Mouse (Mus musculus) forelimb bud, embryonic 11.5 days (tissue): ENCODE results near the gene Kcnb1.
A peak's percentile ranks its signal among the peaks of the same experiment; 100 is the strongest.

Experiments used
- DNase-seq: peaks from one replicate; pipeline ENCODE4 v3.0.0-alpha.2; 2012; ENCODE audit warnings: low read depth, low spot score

Kcnb1 gene

DNA sequence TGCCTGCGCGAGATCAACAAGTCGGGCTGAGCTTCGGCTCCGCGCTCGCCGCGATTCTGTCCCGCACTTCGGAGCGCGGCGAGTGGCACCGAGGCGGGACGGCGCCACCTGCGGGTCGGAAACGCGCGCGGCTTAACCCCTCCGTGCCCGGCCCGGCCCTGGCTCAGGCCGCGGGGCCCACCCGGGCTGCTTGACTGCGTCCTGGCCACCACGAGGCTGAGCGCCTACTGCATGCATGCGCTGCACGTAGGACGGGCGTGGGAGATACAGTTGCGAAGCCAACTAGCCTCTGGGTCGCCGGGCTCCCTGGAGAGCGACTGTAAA, at the start of gene Kcnb1:
Gene Kcnb1, minus strand, starts transcription at position 80 of the 324 bp plus-strand sequence.
- DNase-seq, result peak; percentile 49

DNA sequence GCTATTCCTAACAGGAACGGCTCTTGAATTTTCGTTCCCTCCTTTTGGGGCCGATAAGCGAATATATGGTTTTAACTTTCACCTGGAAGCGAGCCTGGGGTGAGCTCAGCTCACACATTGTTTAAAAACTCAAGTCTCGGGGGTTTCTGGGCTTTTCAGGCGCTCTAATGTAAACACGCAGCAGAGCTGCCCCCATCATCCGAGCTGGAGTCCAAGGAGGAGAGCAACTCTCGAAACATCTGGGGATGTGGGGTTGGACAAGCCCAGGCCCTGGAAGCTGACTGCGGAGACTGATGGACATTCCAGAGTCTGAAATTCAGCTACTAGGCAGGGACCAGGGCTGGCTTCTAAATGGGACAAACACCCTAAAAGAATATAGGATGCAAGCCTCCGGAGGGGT, 49.3 kb upstream of the Kcnb1 start:
- DNase-seq, result peak; percentile 51

DNA sequence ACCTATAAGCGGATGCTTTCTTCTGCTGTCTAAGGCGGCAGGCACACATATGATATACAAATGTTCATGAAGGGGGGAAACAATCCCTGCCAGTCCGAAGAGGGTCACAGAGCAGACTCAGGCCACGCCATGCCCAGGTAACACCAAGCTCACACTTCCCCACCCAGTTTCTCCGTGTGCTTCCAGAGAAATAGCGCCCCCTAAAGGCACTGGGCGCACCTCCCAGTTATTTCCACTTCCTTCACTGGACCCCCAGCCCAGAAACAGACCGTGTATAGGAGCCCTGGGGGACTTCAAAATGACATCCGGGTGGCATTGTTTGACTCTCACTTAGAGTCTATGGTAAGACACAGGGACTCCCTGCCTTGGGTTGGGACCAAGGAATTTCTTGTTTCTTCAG, 47.3 kb upstream of the Kcnb1 start:
- DNase-seq, result no peak

DNA sequence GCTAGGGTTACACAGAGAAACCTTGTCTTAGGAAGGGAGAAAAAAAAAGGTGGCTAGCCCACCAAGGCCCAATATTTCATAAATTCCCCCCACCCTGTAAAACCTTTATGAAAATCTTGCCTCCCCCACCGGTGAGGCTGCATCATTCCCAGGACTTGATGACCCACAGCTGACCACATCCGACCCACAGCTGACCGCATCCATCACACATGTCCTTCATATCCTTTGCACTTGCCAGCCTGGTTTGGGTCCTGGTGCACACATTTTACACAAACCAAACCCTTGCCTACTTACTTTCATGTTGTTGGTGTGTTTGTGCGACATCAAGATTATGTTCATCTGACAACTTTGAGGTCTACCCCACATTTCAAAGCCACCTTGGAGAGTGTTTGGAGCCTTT, 46.2 kb upstream of the Kcnb1 start:
- no peak for DNase-seq

DNA sequence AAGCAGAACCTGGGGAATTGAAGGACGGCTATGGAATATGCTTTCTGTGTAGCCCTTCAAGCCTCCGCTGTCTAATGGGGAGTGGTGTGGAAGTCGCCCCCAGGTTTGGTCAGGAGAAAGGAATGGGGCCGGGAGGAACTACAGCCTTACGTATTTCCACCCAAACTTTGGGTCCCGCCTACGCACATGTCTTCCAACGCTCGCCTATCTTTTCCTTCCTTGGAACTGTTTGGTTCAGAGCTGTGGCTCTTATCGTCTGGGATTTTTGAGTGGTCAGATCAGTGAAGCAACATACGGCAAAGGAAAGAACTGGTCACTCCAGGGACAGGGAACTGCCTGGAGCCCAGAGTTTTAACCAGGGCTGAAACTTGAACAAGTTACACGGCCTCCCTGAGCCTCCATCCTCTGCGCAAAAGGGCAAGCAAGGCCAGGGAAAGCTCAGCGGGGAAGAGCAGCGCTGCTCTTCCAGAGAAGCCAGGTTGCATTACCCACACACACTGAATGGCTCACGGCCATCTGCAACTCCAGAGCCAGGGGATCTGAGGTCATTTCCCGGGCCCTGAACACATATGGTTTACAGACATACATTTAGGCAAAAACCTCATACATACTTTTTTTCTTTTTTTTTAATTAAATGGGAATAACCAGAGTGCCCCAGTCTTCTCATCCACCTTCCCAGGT, 45.5 kb upstream of the Kcnb1 start:
- no peak for DNase-seq

DNA sequence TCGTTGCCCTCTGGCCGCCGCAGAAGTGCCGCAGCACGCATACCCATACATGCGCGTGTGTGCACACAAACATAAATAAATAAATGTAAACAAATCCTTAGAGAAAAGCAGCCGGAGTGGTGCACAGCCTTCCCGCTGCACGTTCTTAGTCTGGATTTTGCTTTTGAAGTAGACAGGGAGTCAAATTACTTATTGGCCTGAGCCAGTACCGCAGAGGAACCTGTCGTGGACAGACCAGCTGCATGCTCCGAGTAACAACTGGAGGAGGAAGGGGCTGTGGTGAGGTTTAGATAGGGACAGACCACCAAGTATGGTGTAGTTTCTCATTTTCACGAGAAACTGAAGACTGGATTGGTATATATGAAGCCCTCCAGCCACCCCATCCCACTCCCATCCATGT, 43.8 kb upstream of the Kcnb1 start:
- peak; percentile 52 for DNase-seq

DNA sequence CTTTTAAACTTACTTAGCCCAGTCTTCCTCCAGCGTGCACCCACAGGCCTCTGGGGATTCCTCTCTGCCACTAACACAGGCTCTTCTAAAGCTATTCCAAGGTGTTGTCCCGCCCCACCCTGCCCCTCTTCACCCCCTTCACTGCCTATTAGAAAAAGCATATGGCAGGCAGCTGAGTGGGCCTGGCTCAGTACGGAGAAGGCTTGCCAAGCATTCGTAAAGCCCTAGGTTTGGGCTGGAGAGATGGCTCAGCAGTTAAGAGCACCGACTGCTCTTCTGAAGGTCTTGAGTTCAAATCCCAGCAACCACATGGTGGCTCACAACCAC, 43.0 kb upstream of the Kcnb1 start:
- DNase-seq, result no peak

DNA sequence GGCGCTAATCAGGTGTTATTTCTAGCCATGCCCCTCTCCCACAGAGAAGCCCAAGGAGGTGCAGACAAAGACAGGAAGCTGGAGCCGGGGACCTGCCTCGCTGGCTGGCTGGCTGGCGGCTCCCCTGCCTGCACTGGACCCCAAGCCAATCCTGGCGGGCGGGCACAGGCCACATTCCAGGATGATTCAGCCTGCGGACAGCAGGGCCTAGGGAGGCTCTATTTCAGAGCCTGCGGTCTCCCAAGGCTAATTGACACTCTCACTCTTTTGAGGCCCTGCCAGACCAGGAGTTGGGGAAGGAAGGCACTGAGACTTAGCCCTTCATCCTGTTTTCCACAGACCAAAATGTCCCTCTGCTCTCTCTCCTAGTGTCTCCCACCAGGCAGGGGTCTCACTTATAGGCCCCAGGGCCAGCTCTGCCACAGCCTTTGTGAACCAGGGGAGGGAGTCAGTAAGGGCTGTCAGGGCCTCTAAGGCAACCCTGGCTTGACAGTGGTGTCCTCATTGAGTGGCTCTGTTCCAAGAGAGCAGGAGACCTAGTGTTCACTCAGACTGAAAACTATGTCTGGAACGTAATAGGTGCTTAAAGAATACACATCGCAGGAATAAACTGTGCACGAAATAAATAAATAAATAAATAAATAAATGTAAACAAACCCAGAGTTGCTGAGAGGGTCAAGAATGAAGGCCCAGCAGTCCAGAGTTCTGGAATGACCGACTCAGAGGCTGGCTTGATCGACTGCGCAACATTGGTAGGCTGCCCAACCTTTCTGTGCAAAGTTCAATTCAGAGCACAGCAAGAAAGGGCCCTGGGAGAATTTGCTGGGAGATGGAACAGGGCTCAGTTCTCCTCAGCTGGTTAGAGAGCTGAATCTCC, 42.4 kb upstream of the Kcnb1 start:
- no peak for DNase-seq

DNA sequence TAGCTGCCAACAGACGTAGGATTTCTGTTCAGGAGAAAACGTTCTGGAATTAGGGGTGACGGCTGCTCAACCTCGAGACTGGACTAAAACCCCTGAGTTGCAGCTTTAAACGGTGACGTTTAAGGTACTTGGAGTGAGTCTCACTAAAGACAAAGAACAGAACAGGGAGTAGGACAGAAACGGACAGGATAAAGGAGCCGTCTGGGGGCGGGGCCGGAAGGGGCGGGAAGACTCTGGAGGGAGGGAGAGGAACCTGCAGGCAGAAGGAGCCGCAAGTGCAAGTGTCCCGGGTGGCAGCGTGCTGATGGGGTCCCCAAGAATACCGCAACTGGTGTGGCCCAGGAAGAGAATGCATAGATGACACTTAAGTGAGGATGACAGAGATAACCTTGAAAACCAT, 40.6 kb upstream of the Kcnb1 start:
- no peak for DNase-seq

DNA sequence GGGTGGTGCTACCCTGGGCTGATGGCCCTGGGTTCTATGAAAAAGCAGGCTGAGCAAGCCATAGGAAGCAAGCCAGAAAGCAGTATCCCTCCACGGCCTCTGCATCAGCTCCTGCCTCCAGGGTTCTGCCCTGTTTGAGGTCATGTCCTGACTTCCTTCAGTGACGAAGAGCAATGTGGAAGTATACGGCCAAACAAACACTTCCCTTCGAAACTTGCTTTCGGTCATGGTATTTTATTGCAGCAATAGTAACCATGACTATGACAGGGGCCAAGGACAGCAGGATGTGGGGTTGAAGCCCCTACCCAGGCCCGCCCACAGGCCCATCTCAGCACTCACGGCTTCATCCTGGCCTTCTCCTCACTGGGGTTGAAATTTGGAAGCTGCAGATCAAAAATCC, 35.0 kb upstream of the Kcnb1 start:
- DNase-seq, result no peak

DNA sequence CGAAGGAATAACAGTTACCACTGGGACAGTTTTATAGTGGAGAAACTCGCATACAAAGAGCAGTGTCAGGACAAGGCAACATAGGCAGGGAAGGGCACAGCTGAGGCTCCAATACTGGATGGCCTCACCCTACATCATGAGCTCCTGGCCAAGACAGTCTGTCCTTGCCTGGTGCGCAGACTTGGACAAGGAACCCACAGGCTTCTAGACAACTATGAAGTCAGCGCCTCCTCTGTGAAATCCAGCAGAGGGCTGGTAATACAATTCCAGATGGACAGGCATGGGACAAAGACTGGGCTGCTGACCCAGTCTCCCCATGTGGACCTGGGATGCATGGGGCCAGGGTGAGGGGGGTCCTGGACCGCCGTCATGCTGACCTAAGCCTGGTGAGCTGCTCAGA, 34.2 kb upstream of the Kcnb1 start:
- no peak for DNase-seq

DNA sequence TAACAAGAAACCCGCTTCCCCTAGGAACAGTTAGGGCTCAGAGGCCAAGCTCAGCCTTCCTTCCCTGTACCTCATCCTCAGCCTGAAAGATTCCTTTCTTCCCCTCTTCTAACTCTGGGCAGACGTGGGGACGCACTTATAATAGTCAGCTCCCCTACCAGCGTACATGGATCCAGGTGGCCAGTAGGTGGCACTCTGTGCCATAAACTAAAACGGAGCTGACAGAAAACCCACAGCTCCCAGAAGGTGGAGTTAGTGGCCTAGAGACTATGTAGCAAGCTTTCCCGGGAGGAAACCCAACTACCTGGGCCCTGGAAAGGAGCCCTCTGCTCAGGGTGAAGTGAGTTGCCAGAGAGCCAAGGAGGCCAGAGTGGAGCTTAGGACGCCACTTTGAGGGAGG, 32.2 kb upstream of the Kcnb1 start:
- peak; percentile 83 for DNase-seq

DNA sequence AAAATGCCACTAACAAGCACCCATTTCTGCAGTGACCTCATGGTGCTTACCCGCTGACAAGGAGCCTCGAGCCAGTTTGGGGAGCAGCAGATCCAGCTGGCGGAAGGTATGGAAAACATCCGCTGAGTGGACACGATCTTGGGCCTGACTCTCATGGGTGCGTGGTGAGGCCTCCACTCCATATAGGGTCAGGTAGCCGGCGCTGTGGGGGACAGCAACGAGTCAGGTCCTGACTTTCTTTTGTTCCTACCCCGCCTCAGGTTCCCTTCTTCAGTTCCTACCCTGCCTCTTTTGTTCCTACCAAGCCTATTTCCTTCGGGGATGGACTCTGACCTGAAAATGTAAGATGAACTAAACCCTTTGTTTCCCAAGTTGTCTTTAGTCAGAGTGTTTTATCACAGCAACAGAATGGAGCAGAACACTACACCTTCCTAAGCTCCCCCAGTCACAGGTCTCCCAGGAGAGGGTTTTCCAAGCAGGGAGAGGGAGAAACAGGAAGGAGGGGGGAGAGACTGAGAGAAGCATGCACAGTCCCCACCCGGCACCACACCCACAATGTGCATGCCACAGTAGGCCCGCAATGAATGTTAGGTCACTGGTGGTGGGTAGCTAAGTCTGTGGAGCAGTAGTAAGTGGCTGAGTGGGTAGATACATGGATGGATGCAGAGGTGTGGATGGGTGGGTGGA, 31.3 kb upstream of the Kcnb1 start:
- DNase-seq, result no peak

DNA sequence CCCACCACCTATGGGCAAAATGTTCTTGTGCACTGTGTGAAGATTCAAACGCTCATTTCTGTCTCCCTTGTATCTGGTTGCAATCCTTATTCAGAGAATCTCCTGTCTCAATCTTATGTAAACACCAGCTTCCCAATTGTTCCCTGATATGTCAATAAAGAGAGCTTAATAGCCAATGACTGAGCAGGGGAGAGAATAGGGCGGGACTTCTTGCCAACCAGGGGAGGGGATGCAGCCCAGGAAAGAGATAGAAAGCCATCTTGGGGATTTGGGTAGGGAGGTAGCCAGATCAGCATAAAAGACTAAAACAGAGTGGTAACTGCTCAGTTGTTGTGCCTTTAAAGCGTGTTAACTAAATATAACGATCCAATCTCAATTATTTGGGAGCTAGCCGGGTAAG, 30.8 kb upstream of the Kcnb1 start:
- DNase-seq, result no peak

DNA sequence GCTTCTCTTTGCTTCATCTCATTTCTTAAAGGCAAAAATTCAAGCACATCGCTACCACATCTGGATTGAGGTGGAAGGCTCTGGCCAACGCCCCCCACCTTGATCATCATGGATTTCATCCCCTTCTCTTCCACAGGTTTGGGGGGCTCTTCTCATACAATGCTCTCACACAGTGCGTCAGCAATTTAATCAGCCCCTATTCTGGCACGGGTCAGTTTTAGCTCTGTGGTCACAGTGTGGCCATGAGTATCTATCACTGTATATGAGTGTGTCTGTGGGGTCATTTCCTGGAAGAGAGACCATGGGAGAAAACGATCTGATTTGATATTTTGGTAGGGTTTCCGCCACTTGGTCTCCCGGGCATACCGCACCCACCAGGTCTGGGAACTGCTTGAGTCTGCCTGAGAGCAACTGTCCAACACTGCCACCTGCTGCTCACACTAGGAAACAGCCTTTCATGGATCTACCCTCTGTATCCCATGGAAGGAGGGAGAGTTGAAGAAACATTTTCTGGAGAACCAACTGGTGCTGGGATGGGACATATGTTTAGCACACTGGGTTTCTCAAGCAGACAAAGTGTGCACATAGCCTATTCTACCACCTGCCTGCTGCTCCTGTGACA, 29.3 kb upstream of the Kcnb1 start:
- DNase-seq, result peak; percentile 88

DNA sequence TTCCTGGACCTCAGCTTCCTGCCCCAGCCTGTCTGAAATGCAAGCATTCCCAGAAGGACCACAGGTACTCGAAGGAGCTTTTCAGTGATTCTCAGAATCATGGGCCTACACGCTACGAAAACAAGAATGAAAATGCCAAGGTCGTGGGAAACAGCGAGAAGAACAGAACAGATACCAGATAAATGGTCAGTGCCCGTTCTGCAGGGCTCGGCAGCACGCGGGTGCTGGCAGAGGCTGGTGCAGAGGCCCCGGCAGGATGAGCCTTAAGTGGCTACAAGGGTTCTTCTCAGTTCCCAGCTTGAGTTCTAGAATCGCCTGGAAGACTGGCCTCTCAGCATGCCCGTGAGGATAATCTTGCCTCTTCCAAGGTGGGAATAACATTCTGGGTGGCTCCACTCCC, 23.7 kb upstream of the Kcnb1 start:
- DNase-seq, result no peak

DNA sequence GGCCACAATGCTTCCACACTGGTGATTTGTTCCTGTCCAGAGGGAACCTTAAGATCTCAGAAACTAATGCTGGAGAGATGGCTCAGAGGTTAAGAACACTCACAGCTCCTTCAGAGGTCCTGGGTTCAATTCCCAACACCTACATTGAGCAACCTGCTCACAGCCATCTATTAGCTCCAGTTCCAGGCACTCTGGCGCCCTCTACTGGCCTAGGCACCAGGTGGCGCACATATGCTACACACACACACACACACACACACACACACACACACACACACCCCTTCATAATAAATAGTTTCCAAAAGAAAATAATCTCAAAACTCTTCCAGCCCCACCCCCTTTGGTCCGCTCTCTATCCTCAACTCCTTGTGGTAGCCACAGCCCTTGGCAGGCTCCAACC, 23.1 kb upstream of the Kcnb1 start:
- no peak for DNase-seq

DNA sequence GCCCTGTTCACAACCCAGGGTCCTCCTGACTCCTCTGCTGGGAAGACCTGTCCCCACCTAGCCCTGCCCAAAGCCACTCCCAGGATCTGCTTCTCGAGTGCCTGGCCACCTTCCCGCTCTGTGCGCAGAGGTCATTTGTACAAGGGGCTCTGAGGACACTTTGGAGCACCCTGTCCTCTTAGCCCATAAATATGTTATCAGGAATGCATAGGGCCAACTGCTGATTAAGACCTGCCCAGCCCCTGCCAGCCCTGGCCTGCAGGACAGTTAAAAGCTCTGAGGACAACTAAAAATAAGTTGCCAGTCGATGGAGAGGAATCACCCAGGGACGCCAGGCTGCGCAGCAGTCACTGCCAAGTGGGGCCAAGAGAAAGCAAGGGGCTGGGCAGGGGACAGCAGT, 22.6 kb upstream of the Kcnb1 start:
- no peak for DNase-seq

DNA sequence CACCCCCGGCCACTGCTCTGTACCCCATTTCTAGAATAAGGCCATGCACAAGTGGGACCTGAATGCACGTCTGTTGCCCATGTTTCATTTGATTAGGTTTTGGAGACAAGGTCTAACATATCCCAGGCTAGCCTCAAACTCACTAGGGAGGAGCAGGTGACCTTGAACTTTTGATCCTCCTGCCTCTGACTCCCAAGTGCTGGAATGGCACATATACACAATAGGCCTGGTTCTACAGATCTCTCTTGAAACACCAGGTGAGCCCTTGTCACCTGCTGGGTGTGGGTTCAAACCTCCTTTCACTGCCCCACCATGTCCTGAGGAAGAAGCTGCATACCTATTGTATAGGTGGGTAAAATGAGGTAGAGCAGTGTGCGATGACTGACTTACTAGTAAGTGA, 22.1 kb upstream of the Kcnb1 start:
- DNase-seq, result no peak

DNA sequence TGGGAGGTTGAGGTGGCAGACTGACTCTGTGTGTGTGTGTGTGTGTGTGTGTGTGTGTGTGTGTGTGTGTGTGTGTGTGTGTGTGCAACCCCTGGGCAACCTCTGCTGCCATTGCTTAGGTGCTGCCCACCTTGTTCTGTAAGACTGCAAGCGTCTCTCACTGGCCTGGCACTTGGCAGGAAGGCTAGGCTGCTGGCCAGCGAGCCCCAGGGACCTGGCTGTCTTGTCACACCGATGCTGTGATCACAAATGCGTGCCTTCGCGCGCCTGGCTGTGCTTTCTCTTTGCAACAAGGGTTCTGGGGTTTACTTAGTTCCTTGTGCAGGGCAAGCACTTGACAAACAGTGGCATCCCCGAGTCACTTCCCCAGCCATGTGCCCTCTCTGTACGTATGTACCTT, 19.9 kb upstream of the Kcnb1 start:
- DNase-seq, result no peak

DNA sequence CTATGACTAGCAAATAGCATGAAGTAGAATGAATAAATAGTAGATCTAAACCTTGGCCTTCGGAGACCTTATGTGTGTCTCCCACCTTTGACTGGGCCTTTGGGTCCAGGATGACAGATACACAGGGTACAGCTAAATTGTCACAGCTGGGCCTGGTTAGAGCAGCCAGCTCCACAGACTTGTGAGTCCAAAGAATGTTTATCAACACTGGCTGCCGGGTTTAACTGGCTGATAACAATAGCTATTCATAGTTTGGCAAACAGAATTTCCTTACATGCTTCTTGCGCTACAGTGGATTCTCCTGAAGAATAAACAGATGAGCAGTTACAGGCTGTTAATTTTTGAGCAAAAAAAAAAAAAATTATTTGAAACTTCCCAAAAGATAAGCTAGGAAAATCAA, 19.0 kb upstream of the Kcnb1 start:
- DNase-seq, result no peak

DNA sequence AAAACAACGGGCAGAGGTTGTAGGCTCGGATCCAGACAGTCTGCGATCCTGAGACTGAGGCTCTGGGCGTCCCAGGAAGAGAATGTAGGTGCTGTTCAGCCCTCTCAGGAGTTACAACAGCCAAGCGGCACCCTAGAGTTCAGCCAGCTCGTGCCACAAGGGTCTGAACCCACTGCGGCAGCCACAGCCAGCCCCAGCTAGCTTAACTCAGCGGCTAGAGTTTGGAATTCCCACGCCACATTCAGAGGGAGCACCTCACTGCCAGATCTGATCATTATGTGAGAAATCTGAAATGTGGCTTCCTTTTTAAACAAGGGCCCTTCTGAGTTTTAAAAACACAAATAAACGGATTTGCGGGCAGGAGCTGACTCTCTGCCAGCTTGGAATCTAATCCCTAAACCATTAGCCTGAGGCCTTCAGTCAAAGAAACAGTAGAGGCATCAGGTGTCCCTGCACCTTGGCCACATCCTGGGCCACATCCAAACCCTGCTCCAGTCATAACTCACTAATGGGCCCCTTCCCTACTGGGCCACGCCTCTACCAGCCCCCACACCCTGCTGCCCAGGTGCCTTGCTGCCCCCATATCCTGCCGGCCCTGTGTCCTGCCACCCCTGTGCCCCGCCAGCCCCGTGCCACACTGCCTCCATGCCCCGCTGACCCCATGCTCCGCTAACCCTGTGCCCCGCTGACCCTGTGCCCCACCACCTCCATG, 16.1 kb upstream of the Kcnb1 start:
- no peak for DNase-seq
